Mouse (Mus musculus) lung, postnatal 0 days (tissue): ENCODE measurements around the gene Mlc1.

Experiments used
- CTCF ChIP-seq: IDR thresholded peaks from 2 replicates; pipeline ENCODE4 v1.5.1; 2016; ENCODE audit warnings: antibody characterized with exemption, mild to moderate bottlenecking
- EP300 ChIP-seq: IDR thresholded peaks from 2 replicates; pipeline ENCODE4 v1.6.1; 2016; ENCODE audit warnings: antibody characterized with exemption, mild to moderate bottlenecking, control low read depth

GRCm38 (mm10) chr15:88999124-88999523 lies 20.3 kb upstream of the Mlc1 start:
- peak; percentile 69 for TF ChIP-seq CTCF
- no peak for TF ChIP-seq EP300
